Mouse (Mus musculus): ENCODE measurements at regions not wholly inside any gene's neighbourhood (a gene's known extent, or its start where the extent isn't known, plus 50 kb on each side); places are given as distances from the start of the nearest gene placed in this dataset.

DNA sequence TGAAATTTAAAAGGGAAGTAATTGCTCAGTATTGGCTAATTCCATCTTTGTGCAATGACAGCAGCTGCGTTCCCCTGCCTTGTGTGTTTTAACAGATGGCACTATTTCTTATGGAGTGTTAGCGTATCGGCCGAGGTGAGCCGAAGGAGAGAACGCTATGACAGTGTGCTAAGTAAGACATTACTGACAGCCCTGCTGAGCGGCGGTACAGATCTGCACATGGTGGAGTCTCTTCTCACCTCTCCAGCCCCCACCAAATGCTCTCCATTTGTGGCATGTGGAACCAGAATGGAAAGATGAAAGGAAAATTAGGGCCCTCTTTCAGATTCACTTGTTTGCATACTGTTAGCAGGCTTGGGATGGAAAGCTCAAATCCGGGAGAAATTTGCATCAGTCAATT lies 291.5 kb downstream of the Rnf144b start:
- Histone ChIP-seq H3K9me3 (replicated peaks; ENCODE audit: low read length) (peaks cover 57% of the 10 kb centered on the region), H3K27ac (ENCODE audit: insufficient read depth, low read depth) (no peak overlapping the region), H3K27me3 (replicated peaks) (no peaks in the 10 kb centered on the region), H3K4me2 (ENCODE audit: insufficient read depth, low read depth, poor library complexity, severe bottlenecking) (no peak overlapping the region), H3K4me3 (replicated peaks in 1 of 3; ENCODE audit: low read depth in 2 of 3, low read length in 2 of 3, poor library complexity in 1 of 3) (no peak overlapping the region), H3K9ac (ENCODE audit: insufficient read depth, low read depth) (no peak overlapping the region), H3K4me1 (ENCODE audit: control insufficient read depth in 1 of 2, insufficient read depth in 2 of 2) (no peaks in the 10 kb centered on the region), H3K79me2 (replicated peaks; ENCODE audit: control insufficient read depth, extremely low read depth, insufficient read depth, poor library complexity, severe bottlenecking) (no peaks in the 10 kb centered on the region), H3K36me3 (replicated peaks in 1 of 2; ENCODE audit: control insufficient read depth in 1 of 2, insufficient read depth in 1 of 2, low read length in 1 of 2) (no peaks in the 10 kb centered on the region)
- dilution Hi-C loops (cut with MboI; ENCODE audit: extremely low pct_ligation_motif_present, extremely low pct_unique_long_range_greater_than_20kb, low sequenced_read_pairs) (no loop called here), in situ Hi-C loops (cut with MboI; ENCODE audit: low pct_ligation_motif_present, low pct_unique_long_range_greater_than_20kb, low sequenced_read_pairs) (no loop called here)
- no peak for DNase-seq (ENCODE audit: extremely low read depth)
- TF ChIP-seq CHD2 (IDR thresholded peaks at IDR 0.05; ENCODE audit: low read length) = no peak
- TF ChIP-seq TBP (conservative IDR thresholded peaks at IDR 0.05; ENCODE audit: low read depth, low read length) = no peak
- TF ChIP-seq MAX (IDR thresholded peaks at IDR 0.05; ENCODE audit: low read length) = no peak
- TF ChIP-seq POLR2AphosphoS2 (IDR thresholded peaks at IDR 0.05; ENCODE audit: low read depth, low read length) = no peak
- TF ChIP-seq GABPA (IDR thresholded peaks at IDR 0.05; ENCODE audit: insufficient replicate concordance, low read depth, low read length) = no peak
- TF ChIP-seq MYC (IDR thresholded peaks at IDR 0.05; ENCODE audit: low read depth, low read length) = no peak
- no peak for TF ChIP-seq E2F4 (IDR thresholded peaks at IDR 0.05; ENCODE audit: insufficient replicate concordance, low read depth, low read length)
- no peak for TF ChIP-seq HCFC1 (IDR thresholded peaks at IDR 0.05; ENCODE audit: low read depth, low read length)
- TF ChIP-seq MEF2A (IDR thresholded peaks at IDR 0.05; ENCODE audit: borderline replicate concordance, low read depth, low read length) = no peak
- TF ChIP-seq NRF1 (IDR thresholded peaks at IDR 0.05; ENCODE audit: low read depth, low read length) = no peak
- TF ChIP-seq CHD1 (IDR thresholded peaks at IDR 0.05; ENCODE audit: low read depth, low read length) = no peak
- no peak for TF ChIP-seq MXI1 (IDR thresholded peaks at IDR 0.05; ENCODE audit: low read depth, low read length)
- TF ChIP-seq BHLHE40 (IDR thresholded peaks at IDR 0.05; ENCODE audit: low read depth, low read length) = no peak
- TF ChIP-seq SIN3A (IDR thresholded peaks at IDR 0.05; ENCODE audit: low read length) = no peak
- no peak for TF ChIP-seq ZMIZ1 (IDR thresholded peaks at IDR 0.05; ENCODE audit: low read depth, low read length)
- TF ChIP-seq SMC3 (IDR thresholded peaks at IDR 0.05; ENCODE audit: low read depth, low read length) = no peak

DNA sequence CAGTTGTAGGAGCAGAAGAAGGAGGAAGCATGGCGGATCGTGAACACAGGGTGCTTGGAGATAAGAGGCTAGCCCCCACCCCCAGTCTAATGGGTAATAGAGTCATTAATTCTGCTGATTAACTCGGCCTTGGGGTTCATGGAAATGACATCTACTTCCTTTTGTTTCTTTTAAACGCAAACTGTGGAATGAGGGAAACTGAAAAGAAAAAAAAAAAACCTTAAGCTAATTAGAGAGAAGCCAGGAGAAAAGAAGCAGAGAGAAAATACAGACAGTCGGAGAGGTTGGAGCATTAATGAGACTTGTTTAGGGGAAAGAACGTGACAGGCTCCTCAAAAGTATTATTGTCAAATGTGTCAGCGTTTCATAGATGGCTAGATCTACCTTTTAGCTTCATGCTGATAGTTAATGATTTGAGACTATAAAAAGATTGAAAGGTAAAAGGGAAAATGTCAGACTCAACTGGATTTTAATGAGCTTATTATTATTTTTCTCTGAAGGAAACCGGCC lies 307.5 kb downstream of the Rnf144b start:
- no peak for DNase-seq (ENCODE audit: extremely low read depth)
- dilution Hi-C loops (cut with MboI; ENCODE audit: extremely low pct_ligation_motif_present, extremely low pct_unique_long_range_greater_than_20kb, low sequenced_read_pairs) (no loop called here), in situ Hi-C loops (cut with MboI; ENCODE audit: low pct_ligation_motif_present, low pct_unique_long_range_greater_than_20kb, low sequenced_read_pairs) (no loop called here)
- no peak overlapping the region for H3K4me2 ChIP-seq (ENCODE audit: insufficient read depth, low read depth, poor library complexity, severe bottlenecking)
- H3K9me3 ChIP-seq (replicated peaks; ENCODE audit: low read length) = peaks cover 61% of the 10 kb centered on the region
- no peaks in the 10 kb centered on the region for H3K36me3 ChIP-seq (replicated peaks in 1 of 2; ENCODE audit: control insufficient read depth in 1 of 2, insufficient read depth in 1 of 2, low read length in 1 of 2)
- H3K79me2 ChIP-seq (replicated peaks; ENCODE audit: control insufficient read depth, extremely low read depth, insufficient read depth, poor library complexity, severe bottlenecking) = no peaks in the 10 kb centered on the region
- no peak overlapping the region for H3K9ac ChIP-seq (ENCODE audit: insufficient read depth, low read depth)
- no peak overlapping the region for H3K4me3 ChIP-seq (replicated peaks in 1 of 3; ENCODE audit: low read depth in 2 of 3, low read length in 2 of 3, poor library complexity in 1 of 3)
- H3K4me1 ChIP-seq (ENCODE audit: control insufficient read depth in 1 of 2, insufficient read depth in 2 of 2) = no peaks in the 10 kb centered on the region
- no peak overlapping the region for H3K27ac ChIP-seq (ENCODE audit: insufficient read depth, low read depth)
- H3K27me3 ChIP-seq (replicated peaks) = no peaks in the 10 kb centered on the region
- TF ChIP-seq PAX5 (IDR thresholded peaks at IDR 0.05; ENCODE audit: low read length) (no peak), E2F4 (IDR thresholded peaks at IDR 0.05; ENCODE audit: insufficient replicate concordance, low read depth, low read length) (no peak), MAX (IDR thresholded peaks at IDR 0.05; ENCODE audit: low read length) (no peak), JUND (conservative IDR thresholded peaks at IDR 0.05; ENCODE audit: low read depth, low read length) (no peak), SMC3 (IDR thresholded peaks at IDR 0.05; ENCODE audit: low read depth, low read length) (no peak), TBP (conservative IDR thresholded peaks at IDR 0.05; ENCODE audit: low read depth, low read length) (no peak), MAZ (IDR thresholded peaks at IDR 0.05; ENCODE audit: low read depth, low read length) (no peak), ETS1 (conservative IDR thresholded peaks at IDR 0.05; ENCODE audit: low read depth, low read length) (no peak), RAD21 (IDR thresholded peaks at IDR 0.05; ENCODE audit: low read depth, low read length) (no peak), UBTF (IDR thresholded peaks at IDR 0.05; ENCODE audit: low read depth, low read length) (no peak)
